Mouse (Mus musculus): ENCODE results near the gene Gpatch2l. TPM values are rescaled to one million over a fixed set of nuclear protein-coding genes. Genes with fewer than 3 reads are reported as not detected.

The Gpatch2l gene
- polyA plus RNA-seq, 1 experiment: 13.0 TPM

DNA sequence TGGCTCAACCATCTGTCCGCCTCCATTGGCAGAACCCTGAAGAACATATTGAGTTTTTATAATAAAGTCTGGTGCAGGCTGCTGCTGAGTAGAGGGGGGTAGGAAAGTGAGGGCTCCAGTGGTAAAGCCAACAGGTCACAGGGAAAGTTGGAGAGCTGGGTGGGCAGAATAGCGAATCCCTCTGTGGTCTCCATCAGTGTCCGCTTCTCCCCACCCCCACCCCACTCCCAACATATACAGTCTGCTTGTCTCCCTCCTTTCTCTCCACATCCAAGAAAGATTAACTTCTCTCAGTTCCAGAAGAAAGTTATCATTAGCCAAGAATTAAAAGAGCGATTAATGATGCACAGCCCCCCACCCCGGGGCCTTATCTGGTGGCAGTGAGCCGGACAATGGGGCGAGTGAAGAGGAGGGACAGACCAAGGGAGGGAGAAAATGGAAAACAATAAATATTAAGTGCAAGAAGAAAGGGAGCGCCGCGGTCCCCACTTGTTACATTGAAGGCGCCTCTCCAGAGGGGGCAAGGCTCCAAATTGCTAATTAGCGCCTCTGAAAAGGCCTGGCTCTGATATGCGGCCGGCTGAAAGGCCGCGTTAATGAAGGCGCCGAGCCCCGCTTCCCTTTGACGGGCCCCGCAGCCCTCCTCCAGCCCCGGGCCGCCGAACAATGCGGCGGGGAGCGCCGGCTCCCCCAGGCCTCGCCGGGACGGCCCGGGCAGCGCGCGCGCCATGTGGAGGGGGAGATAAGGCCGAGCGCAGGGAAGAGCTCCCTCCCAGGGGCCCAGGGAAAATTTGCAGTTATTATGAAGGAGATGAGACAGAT is 21.2 kb upstream of the Gpatch2l start:
- Histone ChIP-seq H3K4me3 (replicated peaks; ENCODE audit: extremely low read depth, low read depth, low read length) (no peak overlapping the region), H3K4me1 (ENCODE audit: control insufficient read depth, insufficient read depth, low read length) (no peaks in the 10 kb centered on the region; the same call in 1 of the 2 replicates)
- DNase-seq: no peak
- TF ChIP-seq CTCF (IDR thresholded peaks at IDR 0.05; ENCODE audit: insufficient read depth, low read length) (no peak), POLR2A (IDR thresholded peaks at IDR 0.05; ENCODE audit: borderline replicate concordance, extremely low read depth, low read depth, low read length) (no peak)
- WGBS: 8% methylated on average over 38 of the region's 38 CpGs

GRCm38 (mm10) chr12:86221074-86221703 is 20.5 kb upstream of the Gpatch2l start:
- no peak for TF ChIP-seq POLR2A (IDR thresholded peaks at IDR 0.05; ENCODE audit: borderline replicate concordance, extremely low read depth, low read depth, low read length)
- no peak overlapping the region for H3K4me3 ChIP-seq (replicated peaks; ENCODE audit: extremely low read depth, low read depth, low read length)
- H3K4me1 ChIP-seq (ENCODE audit: control insufficient read depth, insufficient read depth, low read length): no peaks in the 10 kb centered on the region; the same call in 1 of the 2 replicates
- DNase-seq: no peak
- WGBS: 45% methylated on average over 16 of the region's 16 CpGs

DNA sequence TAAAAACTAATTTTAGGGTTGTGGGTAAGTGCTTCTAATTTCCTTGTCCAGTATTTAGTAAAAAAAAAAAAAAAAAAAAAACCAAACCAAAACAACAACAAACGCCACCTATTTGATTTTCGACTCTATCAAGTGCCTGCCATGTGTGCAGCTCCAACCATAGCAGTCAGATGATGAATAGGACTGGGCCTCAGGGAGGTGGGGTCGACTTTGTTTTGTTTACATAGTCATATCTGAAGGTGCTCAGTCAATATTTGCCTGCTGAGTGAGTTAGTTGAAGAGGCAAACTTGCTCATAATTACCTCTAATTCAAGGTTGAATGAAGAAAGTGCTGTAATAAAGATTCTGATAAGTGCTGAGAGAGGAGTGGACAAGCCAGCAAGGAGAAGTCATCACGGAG is 7.4 kb upstream of the Gpatch2l start:
- Histone ChIP-seq H3K4me3 (replicated peaks; ENCODE audit: extremely low read depth, low read depth, low read length) (no peak overlapping the region), H3K4me1 (ENCODE audit: control insufficient read depth, insufficient read depth, low read length) (no peaks in the 10 kb centered on the region)
- DNase-seq: no peak
- WGBS: 43% methylated on average over 4 of the region's 4 CpGs
- no peak for TF ChIP-seq CTCF (IDR thresholded peaks at IDR 0.05; ENCODE audit: insufficient read depth, low read length)
- no peak for TF ChIP-seq POLR2A (IDR thresholded peaks at IDR 0.05; ENCODE audit: borderline replicate concordance, extremely low read depth, low read depth, low read length)

GRCm38 (mm10) chr12:86238736-86239135 is 2.9 kb upstream of the Gpatch2l start:
- WGBS: 58% methylated on average over 2 of the region's 2 CpGs
- Histone ChIP-seq H3K4me3 (replicated peaks; ENCODE audit: extremely low read depth, low read depth, low read length) (no peak overlapping the region), H3K4me1 (ENCODE audit: control insufficient read depth, insufficient read depth, low read length) (no peaks in the 10 kb centered on the region)
- TF ChIP-seq POLR2A (IDR thresholded peaks at IDR 0.05; ENCODE audit: borderline replicate concordance, extremely low read depth, low read depth, low read length) (no peak), CTCF (IDR thresholded peaks at IDR 0.05; ENCODE audit: insufficient read depth, low read length) (no peak)
- DNase-seq: no peak

- WGBS: 2% methylated on average over 7 of the region's 7 CpGs
- DNase-seq: no peak
- TF ChIP-seq CTCF (IDR thresholded peaks at IDR 0.05; ENCODE audit: insufficient read depth, low read length): no peak
- no peaks in the 10 kb centered on the region for H3K4me1 ChIP-seq (ENCODE audit: control insufficient read depth, insufficient read depth, low read length)
- peak overlapping the region; percentile 79 for H3K4me3 ChIP-seq (replicated peaks; ENCODE audit: extremely low read depth, low read depth, low read length)
Observed at GRCm38 (mm10) chr12:86242563-86242962, 905 bp downstream of the Gpatch2l start.

- WGBS: 94% methylated on average over 17 of the region's 17 CpGs
- TF ChIP-seq CTCF (IDR thresholded peaks at IDR 0.05; ENCODE audit: insufficient read depth, low read length) (no peak), POLR2A (IDR thresholded peaks at IDR 0.05; ENCODE audit: borderline replicate concordance, extremely low read depth, low read depth, low read length) (no peak)
- Histone ChIP-seq H3K4me3 (replicated peaks; ENCODE audit: extremely low read depth, low read depth, low read length) (no peak overlapping the region), H3K4me1 (ENCODE audit: control insufficient read depth, insufficient read depth, low read length) (no peaks in the 10 kb centered on the region)
- no peak for DNase-seq
Observed at GRCm38 (mm10) chr12:86243936-86244335, 2.3 kb downstream of the Gpatch2l start.

DNA sequence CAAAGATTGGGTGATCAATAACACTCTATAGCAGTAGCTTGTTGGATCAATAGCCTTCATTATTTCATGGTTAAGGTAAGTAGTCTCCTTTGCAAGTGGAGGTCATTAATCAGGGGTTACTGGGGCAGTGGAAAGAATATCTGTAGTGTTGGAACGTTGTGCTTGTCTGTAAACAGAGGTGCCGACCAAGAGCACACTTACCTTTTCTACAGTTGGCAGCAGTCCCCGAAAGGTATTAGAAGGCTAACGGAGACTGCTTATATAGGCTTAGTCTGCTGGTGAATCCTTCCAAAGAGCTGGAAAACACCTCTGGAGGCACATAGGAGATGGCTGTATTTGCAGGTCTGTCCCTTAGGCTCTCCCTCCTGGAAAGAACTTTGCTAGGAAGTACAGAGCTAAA is 8.5 kb downstream of the Gpatch2l start:
- Histone ChIP-seq H3K4me1 (ENCODE audit: control insufficient read depth, insufficient read depth, low read length) (peaks cover 3% of the 10 kb centered on the region), H3K4me3 (replicated peaks; ENCODE audit: extremely low read depth, low read depth, low read length) (no peak overlapping the region)
- DNase-seq: no peak
- 56% methylated on average over 4 of the region's 4 CpGs for WGBS
- TF ChIP-seq CTCF (IDR thresholded peaks at IDR 0.05; ENCODE audit: insufficient read depth, low read length): no peak
- TF ChIP-seq POLR2A (IDR thresholded peaks at IDR 0.05; ENCODE audit: borderline replicate concordance, extremely low read depth, low read depth, low read length): no peak

- 94% methylated on average over 7 of the region's 7 CpGs for WGBS
- H3K4me3 ChIP-seq (replicated peaks; ENCODE audit: extremely low read depth, low read depth, low read length): no peak overlapping the region
- DNase-seq: no peak
- TF ChIP-seq POLR2A (IDR thresholded peaks at IDR 0.05; ENCODE audit: borderline replicate concordance, extremely low read depth, low read depth, low read length) (no peak), CTCF (IDR thresholded peaks at IDR 0.05; ENCODE audit: insufficient read depth, low read length) (no peak)
- no peaks in the 10 kb centered on the region; the same call in none of the 2 replicates for H3K4me1 ChIP-seq (ENCODE audit: control insufficient read depth, insufficient read depth, low read length)
Observed at GRCm38 (mm10) chr12:86254910-86255309, 13.3 kb downstream of the Gpatch2l start.

GRCm38 (mm10) chr12:86271626-86272025 is 30.0 kb downstream of the Gpatch2l start:
- no peak for TF ChIP-seq POLR2A (IDR thresholded peaks at IDR 0.05; ENCODE audit: borderline replicate concordance, extremely low read depth, low read depth, low read length)
- no peak for TF ChIP-seq CTCF (IDR thresholded peaks at IDR 0.05; ENCODE audit: insufficient read depth, low read length)
- H3K4me3 ChIP-seq (replicated peaks; ENCODE audit: extremely low read depth, low read depth, low read length): no peak overlapping the region
- WGBS: 74% methylated on average over 9 of the region's 9 CpGs

GRCm38 (mm10) chr12:86274246-86274645 is 32.6 kb downstream of the Gpatch2l start:
- 61% methylated on average over 2 of the region's 2 CpGs for WGBS
- no peak for DNase-seq
- H3K4me1 ChIP-seq (ENCODE audit: control insufficient read depth, insufficient read depth, low read length): no peaks in the 10 kb centered on the region
- H3K4me3 ChIP-seq (replicated peaks; ENCODE audit: extremely low read depth, low read depth, low read length): no peak overlapping the region
- TF ChIP-seq CTCF (IDR thresholded peaks at IDR 0.05; ENCODE audit: insufficient read depth, low read length) (no peak), POLR2A (IDR thresholded peaks at IDR 0.05; ENCODE audit: borderline replicate concordance, extremely low read depth, low read depth, low read length) (no peak)

More at GRCm38 (mm10) chr12:86271626-86272025, 30.0 kb downstream of the Gpatch2l start:
- no peaks in the 10 kb centered on the region for H3K4me1 ChIP-seq (ENCODE audit: control insufficient read depth, insufficient read depth, low read length)
- DNase-seq: no peak

Data from lung, adult 2 months (tissue).